Mouse (Mus musculus) common myeloid progenitor, adult 5-6 weeks (primary cell): Measurements from ENCODE around the gene H2al2b. TPM values are rescaled to one million over a fixed set of nuclear protein-coding genes. Genes with fewer than 3 reads are reported as not detected.
"Not testable (repeated sequence)": the region's sequence is repeated elsewhere in the genome, so short reads cannot be mapped to it uniquely, and the experiment has no call there.

ENCODE experiments used
- ATAC-seq: replicated peaks from 2 replicates; pipeline ENCODE4 v1.8.0; 2016; ENCODE audit warnings: low read depth, mild to moderate bottlenecking, moderate TSS enrichment, inconsistent platforms; ENCODE audit not compliant: poor library complexity, severe bottlenecking
- total RNA-seq: library from RNA; stranded (forward); fragments of 200-1000, 187-1606 nt; gene quantifications from 2 replicates; pipeline ENCODE4 v1.2.3, GENCODE M21; 2017

Gene H2al2b
- not detected in 2 replicates for total RNA-seq

- not testable (repeated sequence) for ATAC-seq
Measured at GRCm38 (mm10) chrY:2720574-2720973, at the start of gene H2al2b. Gene H2al2b, minus strand, starts transcription at chrY:2720674.

Other genes starting within 250 kb of the H2al2b start
- gene H2al2c, start 121.6 kb downstream of the H2al2b start, total RNA-seq = not detected in 2 replicates
- gene Sry, start 57.0 kb downstream of the H2al2b start, total RNA-seq = not detected in 2 replicates
- gene Gm4064, start 75.5 kb upstream of the H2al2b start, total RNA-seq = not detected in 2 replicates
- not detected in 2 replicates for gene Rbmy, start 110.0 kb upstream of the H2al2b start, total RNA-seq
- gene Gm10256, start 110.0 kb upstream of the H2al2b start, total RNA-seq = not detected in 2 replicates
- gene Gm10352, start 180.3 kb upstream of the H2al2b start, total RNA-seq = not detected in 2 replicates
- gene Gm29289, start 211.9 kb upstream of the H2al2b start, total RNA-seq = not detected in 2 replicates